ENCODE assay signal across 9 mouse cellular contexts in genomic region chr16:85148615-85149508, GRCm38 (mm10). TPM values are rescaled to one million over a fixed set of nuclear protein-coding genes. Genes with fewer than 3 reads are reported as not detected.
A peak's percentile ranks its signal among the peaks of the same experiment; 100 is the strongest.
DNase-seq lines count a peak whose midpoint lies in the region; ATAC-seq and TF ChIP-seq lines count a peak whose summit lies in the region.
"Had no signal": no experiment of that assay in that cellular context is flagged by ENCODE, and none has a peak within 500 bp of the region (broad histone marks: within the 10 kb centered on the region; RNA-seq: fewer than 3 reads in every experiment).

No protein-coding gene starts in this region.

- no peak for DNase-seq in limb, embryonic 10.5 days (ENCODE audit: low spot score)
- DNase-seq in heart, postnatal 25 days (ENCODE audit: low spot score), result peak; percentile 70
- DNase-seq in liver, postnatal 0 days, result no peak
- no peak for DNase-seq in midbrain, postnatal 0 days (ENCODE audit: low spot score)
- no peak for DNase-seq in right cerebral cortex, postnatal 10 days (ENCODE audit: low spot score in 2 of 2)
- DNase-seq in frontal cortex, postnatal 14 days (ENCODE audit: low spot score in 2 of 2), result no peak

- no peaks in the 10 kb centered on the region for H3K36me3 ChIP-seq in limb, embryonic 13.5 days
- H3K36me3 ChIP-seq in limb, embryonic 10.5 days, result 0 out of 2 replicates have a peak, but pooled peaks cover 7% of the 10 kb centered on the region
- H3K36me3 ChIP-seq in liver, postnatal 0 days (replicated peaks; ENCODE audit: insufficient read depth, low read length), result no peaks in the 10 kb centered on the region
- H3K36me3 ChIP-seq in midbrain, postnatal 0 days (ENCODE audit: insufficient read depth, low read length), result peaks cover 6% of the 10 kb centered on the region

- 70% methylated on average over 9 of the region's 9 CpGs for WGBS in limb, embryonic 13.5 days
- 77% methylated on average over 9 of the region's 9 CpGs for WGBS in limb, embryonic 10.5 days
- 46% methylated on average over 9 of the region's 9 CpGs for WGBS in liver, postnatal 0 days (ENCODE audit: insufficient replicate concordance)
- 59% methylated on average over 9 of the region's 9 CpGs for WGBS in midbrain, postnatal 0 days

- no peak for TF ChIP-seq CTCF in cortical plate, adult 2 months (IDR thresholded peaks at IDR 0.05; ENCODE audit: extremely low read depth, insufficient read depth, low read length)
- TF ChIP-seq CTCF in liver, postnatal 0 days (IDR thresholded peaks at IDR 0.05; ENCODE audit: low read depth), result no peak
- no peak for TF ChIP-seq CTCF in midbrain, postnatal 0 days (IDR thresholded peaks at IDR 0.05)

- H3K9ac ChIP-seq in limb, embryonic 13.5 days, result no peak overlapping the region
- no peak overlapping the region for H3K9ac ChIP-seq in liver, postnatal 0 days (replicated peaks)
- no peak overlapping the region for H3K9ac ChIP-seq in midbrain, postnatal 0 days (replicated peaks; ENCODE audit: low read length, poor library complexity, severe bottlenecking)
- H3K9ac ChIP-seq: limb, embryonic 12.5 days had no signal

- H3K27ac ChIP-seq in limb, embryonic 13.5 days, result no peak overlapping the region; the same call in 1 of the 2 replicates
- H3K27ac ChIP-seq in limb, embryonic 10.5 days, result no peak overlapping the region
- H3K27ac ChIP-seq in cortical plate, adult 2 months (ENCODE audit: insufficient read depth, low read length), result peak overlapping the region; percentile 7; the same call in 1 of the 2 replicates
- H3K27ac ChIP-seq in liver, postnatal 0 days (ENCODE audit: low read depth), result no peak overlapping the region
- no peak overlapping the region for H3K27ac ChIP-seq in midbrain, postnatal 0 days (ENCODE audit: low read depth, low read length)
- H3K27ac ChIP-seq: limb, embryonic 12.5 days had no signal

- no peak overlapping the region for H3K4me3 ChIP-seq in limb, embryonic 13.5 days
- no peak overlapping the region for H3K4me3 ChIP-seq in limb, embryonic 10.5 days
- H3K4me3 ChIP-seq in cortical plate, adult 2 months (ENCODE audit: insufficient read depth, low read length), result no peak overlapping the region
- no peak overlapping the region for H3K4me3 ChIP-seq in liver, postnatal 0 days (ENCODE audit: low read depth, low read length)
- H3K4me3 ChIP-seq in midbrain, postnatal 0 days (ENCODE audit: low read depth, low read length), result no peak overlapping the region
- H3K4me3 ChIP-seq: limb, embryonic 12.5 days had no signal

- intact Hi-C loops in heart, postnatal 25 days (cut with DNase I), result loop anchor here (2.0 kb wide), 2 partner anchors 14 to 24 kb away; partner anchors contain the start of gene App

- no peak overlapping the region for H3K4me2 ChIP-seq in limb, embryonic 13.5 days (replicated peaks)
- no peak overlapping the region for H3K4me2 ChIP-seq in liver, postnatal 0 days (ENCODE audit: low read depth, low read length)
- H3K4me2 ChIP-seq in midbrain, postnatal 0 days (ENCODE audit: low read depth, low read length, poor library complexity, severe bottlenecking), result no peak overlapping the region
- H3K4me2 ChIP-seq: limb, embryonic 12.5 days had no signal

- H3K9me3 ChIP-seq in limb, embryonic 13.5 days, result no peaks in the 10 kb centered on the region
- H3K9me3 ChIP-seq in limb, embryonic 10.5 days (replicated peaks), result no peaks in the 10 kb centered on the region
- H3K9me3 ChIP-seq in liver, postnatal 0 days (ENCODE audit: low read length), result no peaks in the 10 kb centered on the region
- no peaks in the 10 kb centered on the region for H3K9me3 ChIP-seq in midbrain, postnatal 0 days (ENCODE audit: low read length)
- H3K9me3 ChIP-seq: limb, embryonic 12.5 days had no signal

- H3K4me1 ChIP-seq in limb, embryonic 13.5 days, result peaks cover 49% of the 10 kb centered on the region
- peaks cover 43% of the 10 kb centered on the region for H3K4me1 ChIP-seq in limb, embryonic 10.5 days
- peaks cover 6% of the 10 kb centered on the region for H3K4me1 ChIP-seq in cortical plate, adult 2 months (ENCODE audit: control insufficient read depth, insufficient read depth, low read length)
- H3K4me1 ChIP-seq in liver, postnatal 0 days (ENCODE audit: insufficient read depth), result peaks cover 16% of the 10 kb centered on the region; the same call in 1 of the 2 replicates
- 0 out of 2 replicates have a peak, but pooled peaks cover 7% of the 10 kb centered on the region for H3K4me1 ChIP-seq in midbrain, postnatal 0 days (ENCODE audit: insufficient read depth, low read length)

- H3K27me3 ChIP-seq in limb, embryonic 13.5 days, result no peaks in the 10 kb centered on the region
- H3K27me3 ChIP-seq in limb, embryonic 10.5 days (ENCODE audit: low read depth, poor library complexity, severe bottlenecking), result no peaks in the 10 kb centered on the region
- H3K27me3 ChIP-seq in liver, postnatal 0 days (ENCODE audit: insufficient read depth, low read length), result no peaks in the 10 kb centered on the region
- H3K27me3 ChIP-seq in midbrain, postnatal 0 days (ENCODE audit: insufficient read depth, low read length), result no peaks in the 10 kb centered on the region
- H3K27me3 ChIP-seq: limb, embryonic 12.5 days had no signal

- no peak for TF ChIP-seq EP300 in liver, postnatal 0 days (IDR thresholded peaks at IDR 0.05; ENCODE audit: low read depth)

- no peak for TF ChIP-seq POLR2A in cortical plate, adult 2 months (IDR thresholded peaks at IDR 0.05; ENCODE audit: extremely low read depth, insufficient read depth, low read length)

- peak; percentile 49; the same call in 1 of the 2 replicates for ATAC-seq in limb, embryonic 13.5 days (ENCODE audit: low FRiP score, low read depth)
- ATAC-seq in liver, postnatal 0 days, result peak; percentile 85
- no peak for ATAC-seq in midbrain, postnatal 0 days (ENCODE audit: low FRiP score)

RNA-seq across cellular contexts. Expression of gene App, which starts 24.7 kb away (rescaled TPM):
- 180 and 183 TPM in 2 replicates for polyA plus RNA-seq in limb, embryonic 13.5 days (2015; fragmentation: Nextera tagmentation; extraction: Ambion mirVana)
- polyA plus RNA-seq in limb, embryonic 10.5 days (2016; fragmentation: Nextera tagmentation; extraction: Ambion mirVana), result 80.2 and 94.7 TPM in 2 replicates
- polyA plus RNA-seq in cortical plate, adult 2 months (2012; rRNA removed), result 1,072 and 1,099 TPM in 2 replicates
- total RNA-seq in heart, postnatal 25 days (2021), result 100 to 1,000 TPM; 142 to 157 TPM
- polyA plus RNA-seq in liver, postnatal 0 days (2015; fragmentation: Nextera tagmentation; extraction: Ambion mirVana), result 29.0 and 31.3 TPM in 2 replicates
- total RNA-seq in midbrain, postnatal 0 days (2014; rRNA removed), result 597 and 628 TPM in 2 replicates
- polyA plus RNA-seq in midbrain, postnatal 0 days (2015; fragmentation: Nextera tagmentation; extraction: Ambion mirVana), result 511 and 515 TPM in 2 replicates
